Mouse (Mus musculus): ENCODE measurements around the gene Opalin.

Opalin gene

DNA sequence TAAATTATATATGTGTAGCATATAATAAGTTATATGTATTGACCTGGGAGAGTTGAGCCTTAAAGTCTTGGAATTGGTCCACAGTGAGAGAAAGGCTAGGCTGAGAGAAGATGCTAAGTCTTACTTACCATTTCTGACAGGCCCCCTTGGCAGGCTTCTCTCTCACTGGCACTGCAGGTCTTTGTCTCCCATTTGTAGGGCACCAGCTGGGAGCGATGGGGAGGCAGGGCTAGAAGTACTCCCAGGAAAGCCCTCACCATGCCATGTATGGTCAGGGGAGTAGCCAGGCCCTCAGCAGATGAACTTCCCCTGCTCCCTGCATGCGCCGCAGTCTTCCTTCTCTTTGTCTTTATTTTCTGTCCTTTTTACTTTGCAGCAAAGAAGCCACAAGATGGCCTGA, at the start of gene Opalin:
Gene Opalin, minus strand, starts transcription at position 208 of the 400 bp plus-strand sequence.
- DNase-seq (ENCODE audit: low spot score in 2 of 2): no peak

GRCm38 (mm10) chr19:41123009-41123408, 46.1 kb upstream of the Opalin start:
- no peak for DNase-seq (ENCODE audit: low spot score in 2 of 2)

- DNase-seq (ENCODE audit: low spot score in 2 of 2): peak; percentile 65 to 66
These were observed 43.0 kb upstream of the Opalin start for GRCm38 (mm10) chr19:41119924-41120323.

DNA sequence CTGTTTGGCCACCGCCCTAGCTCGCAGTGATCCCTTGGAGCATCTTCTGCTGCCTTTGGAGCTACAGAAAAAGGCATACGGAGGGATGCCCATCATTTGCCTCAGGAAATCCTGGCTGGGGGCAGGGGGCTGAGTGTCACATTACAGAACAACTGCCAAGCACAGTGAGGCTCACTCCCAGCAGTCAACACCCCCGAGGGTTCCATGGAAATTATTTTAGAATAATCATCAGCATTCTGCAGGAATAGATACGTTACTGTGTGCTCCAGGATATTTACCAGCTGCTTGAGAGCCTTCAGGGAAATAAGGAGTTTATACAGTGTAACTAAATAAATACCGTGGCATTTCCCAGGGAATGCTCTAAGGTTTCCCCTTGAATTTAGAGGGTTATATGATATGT, 41.4 kb upstream of the Opalin start:
- no peak for DNase-seq (ENCODE audit: low spot score in 2 of 2)

GRCm38 (mm10) chr19:41117334-41117733, 40.4 kb upstream of the Opalin start:
- DNase-seq (ENCODE audit: low spot score in 2 of 2): no peak

GRCm38 (mm10) chr19:41114611-41115010, 37.7 kb upstream of the Opalin start:
- DNase-seq (ENCODE audit: low spot score in 2 of 2): no peak

- DNase-seq (ENCODE audit: low spot score in 2 of 2): peak; percentile 34 to 43
These were observed 37.1 kb upstream of the Opalin start for GRCm38 (mm10) chr19:41113911-41114531.

DNA sequence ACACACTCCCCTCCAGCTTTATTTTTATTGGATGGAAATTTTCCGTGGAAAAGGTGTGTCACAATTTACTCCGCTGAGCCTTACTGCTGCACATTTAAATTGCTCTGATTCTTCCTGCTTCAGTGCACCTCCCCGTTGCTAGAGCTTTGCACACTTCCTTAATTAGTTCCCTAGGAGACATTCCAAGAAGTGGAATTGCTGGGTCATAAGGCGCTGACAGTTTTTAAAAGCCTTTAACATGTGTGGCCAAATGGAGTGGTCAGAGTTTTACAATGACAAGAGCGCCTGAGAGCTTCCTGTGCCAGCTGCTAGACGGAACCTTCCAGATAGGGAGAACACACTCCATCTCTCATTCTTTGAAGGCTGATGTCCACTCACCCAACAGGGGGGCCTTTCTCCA, 35.7 kb upstream of the Opalin start:
- no peak for DNase-seq (ENCODE audit: low spot score in 2 of 2)

- DNase-seq (ENCODE audit: low spot score in 2 of 2): no peak
These were observed 33.1 kb upstream of the Opalin start for GRCm38 (mm10) chr19:41109991-41110390.

DNA sequence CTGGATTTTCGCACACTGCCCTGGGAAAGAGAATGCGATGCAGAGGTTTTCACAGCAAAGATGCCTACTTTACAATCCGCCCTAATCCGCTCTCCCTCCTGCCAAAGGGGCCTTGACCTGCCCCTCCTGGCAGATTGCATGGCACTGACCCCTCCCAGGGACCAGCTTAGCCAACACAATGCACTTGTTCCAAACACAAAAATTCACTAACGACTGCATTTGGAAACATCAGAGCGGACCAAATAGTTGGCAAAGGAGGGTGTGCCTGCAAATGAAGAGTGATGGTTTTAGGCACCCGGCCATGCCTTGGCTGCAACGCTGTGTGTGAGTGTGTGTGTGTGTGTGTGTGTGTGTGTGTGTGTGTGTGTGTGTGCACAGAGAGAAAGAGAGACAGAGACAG, 32.6 kb upstream of the Opalin start:
- DNase-seq (ENCODE audit: low spot score in 2 of 2): no peak

DNA sequence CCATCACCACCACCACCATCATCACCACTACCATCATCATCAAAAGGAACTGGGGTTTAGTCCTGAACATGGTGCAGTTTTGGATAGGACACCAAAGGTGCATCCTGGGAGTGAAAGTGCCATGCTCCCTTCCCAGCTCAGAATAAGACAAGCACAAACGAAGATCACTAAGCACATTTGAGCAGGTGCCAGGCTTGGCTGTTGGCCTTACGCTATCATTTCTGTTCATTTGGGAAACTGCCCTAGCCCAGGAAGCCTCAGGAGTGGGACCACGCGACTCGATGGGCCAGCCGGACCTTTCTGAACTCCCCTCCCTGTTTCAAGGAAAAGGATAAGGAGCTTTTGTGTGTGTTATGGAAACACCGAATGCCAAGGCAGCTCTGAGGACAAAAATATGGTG, 31.8 kb upstream of the Opalin start:
- no peak for DNase-seq (ENCODE audit: low spot score in 2 of 2)

- no peak for DNase-seq (ENCODE audit: low spot score in 2 of 2)
These were observed 30.6 kb upstream of the Opalin start for GRCm38 (mm10) chr19:41107530-41107929.

DNA sequence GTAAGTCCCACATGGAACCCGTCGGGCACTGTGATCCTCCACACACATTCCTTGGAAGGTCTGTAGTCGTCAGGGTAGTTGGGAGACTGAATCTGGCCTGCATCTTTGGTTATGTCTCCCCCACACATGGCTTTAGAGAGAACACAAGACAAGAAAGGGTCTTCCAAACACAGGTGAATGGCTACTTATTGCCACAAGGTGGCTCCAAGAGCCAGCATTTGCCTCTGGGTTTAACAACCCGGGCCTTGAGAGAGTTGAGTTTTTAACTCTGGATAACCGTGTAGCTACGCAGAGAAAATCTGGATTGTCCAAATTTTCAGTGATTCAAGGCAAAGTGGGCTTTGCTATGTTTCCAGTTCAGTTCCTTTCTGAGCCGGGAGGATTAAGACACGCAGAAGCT, 28.0 kb upstream of the Opalin start:
- no peak for DNase-seq (ENCODE audit: low spot score in 2 of 2)

GRCm38 (mm10) chr19:41101390-41101789, 24.5 kb upstream of the Opalin start:
- DNase-seq (ENCODE audit: low spot score in 2 of 2): peak; percentile 38 to 57

DNA sequence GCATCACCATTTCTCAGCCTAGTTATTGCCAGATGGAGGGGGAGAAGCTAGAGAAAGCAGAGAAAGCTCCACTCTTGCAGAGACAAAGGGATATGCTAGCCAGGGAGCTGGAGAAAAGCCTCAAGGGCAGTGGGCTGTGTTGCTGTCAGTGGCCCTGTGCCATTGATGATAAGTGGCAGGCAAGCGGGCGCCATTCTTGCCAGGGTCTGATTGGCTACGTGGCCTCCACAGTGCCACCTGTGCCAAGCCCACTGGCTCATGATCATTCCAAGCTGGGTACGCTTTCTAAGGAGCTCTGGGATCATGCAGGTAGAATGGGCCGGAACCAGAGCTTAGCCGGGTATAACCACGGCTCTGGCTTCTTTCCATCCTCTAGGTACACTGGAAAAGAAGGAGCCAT, 23.9 kb upstream of the Opalin start:
- DNase-seq (ENCODE audit: low spot score in 2 of 2): no peak

- DNase-seq (ENCODE audit: low spot score in 2 of 2): no peak
These were observed 20.1 kb upstream of the Opalin start for GRCm38 (mm10) chr19:41097038-41097437.

GRCm38 (mm10) chr19:41091901-41092300, 15.0 kb upstream of the Opalin start:
- no peak for DNase-seq (ENCODE audit: low spot score in 2 of 2)

DNA sequence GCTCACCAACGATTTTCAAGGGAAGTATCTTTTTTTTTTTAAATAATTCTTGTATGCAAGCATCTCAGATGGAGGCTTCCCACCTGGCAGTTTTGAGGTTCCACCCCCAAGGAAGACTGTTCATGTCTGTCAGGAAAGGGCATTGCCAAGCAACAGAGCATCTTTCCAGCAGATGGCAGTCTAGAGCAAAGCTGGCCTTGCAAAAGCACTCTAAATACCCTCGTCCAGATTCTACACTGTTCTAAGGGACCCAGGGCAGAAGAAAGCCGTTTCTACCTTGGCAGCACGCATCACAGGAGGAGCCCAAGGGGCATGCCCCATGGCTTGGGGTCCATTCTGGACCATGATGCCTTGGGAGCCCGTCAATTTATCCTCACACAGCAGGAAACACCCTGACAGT, 12.9 kb upstream of the Opalin start:
- peak in 1 of 2 experiments; percentile 34 for DNase-seq (ENCODE audit: low spot score in 2 of 2)

DNA sequence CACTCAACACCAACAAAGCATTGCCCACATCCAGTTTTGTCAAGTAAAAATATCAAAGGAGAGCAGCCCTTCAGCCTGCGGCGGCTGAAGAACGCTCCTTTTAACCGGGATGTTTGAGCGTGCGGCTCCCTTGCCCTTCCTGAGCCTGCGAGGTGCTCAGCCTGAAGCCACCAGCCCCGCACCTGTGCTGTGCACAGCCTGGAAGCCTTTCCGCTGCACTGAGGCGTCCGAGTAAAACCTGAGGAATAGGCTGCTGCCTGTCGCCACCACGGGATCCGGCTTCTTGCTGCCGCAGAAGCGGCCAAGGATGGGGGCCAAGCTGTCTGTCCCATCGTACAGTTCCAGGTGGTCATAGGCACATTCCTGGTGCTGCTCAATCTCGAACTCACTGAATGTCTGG, 11.6 kb upstream of the Opalin start:
- no peak for DNase-seq (ENCODE audit: low spot score in 2 of 2)

- no peak for DNase-seq (ENCODE audit: low spot score in 2 of 2)
These were observed 11.0 kb upstream of the Opalin start for GRCm38 (mm10) chr19:41087901-41088300.

DNA sequence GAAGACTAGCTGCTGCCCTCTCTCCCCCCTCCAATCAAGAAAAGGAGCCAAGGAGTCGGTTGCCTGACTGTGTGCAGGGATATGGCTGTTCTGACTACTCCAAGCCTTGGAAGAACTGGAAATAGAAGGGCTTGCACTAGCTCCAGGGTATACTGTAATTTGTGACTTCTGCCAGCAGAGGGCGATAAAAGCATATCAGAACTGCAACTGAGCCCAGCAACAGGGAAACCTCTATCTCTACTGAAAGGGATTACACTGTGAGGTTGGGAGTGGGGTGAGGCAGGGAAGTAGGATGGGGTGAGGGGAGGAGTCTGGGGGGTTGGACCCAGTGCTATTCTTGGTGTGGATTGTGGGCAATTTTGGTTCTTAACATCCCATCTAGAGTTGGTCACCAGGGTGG, 9.8 kb upstream of the Opalin start:
- peak; percentile 63 to 64 for DNase-seq (ENCODE audit: low spot score in 2 of 2)

- DNase-seq (ENCODE audit: low spot score in 2 of 2): no peak
These were observed 9.4 kb upstream of the Opalin start for GRCm38 (mm10) chr19:41086289-41086688.

GRCm38 (mm10) chr19:41083646-41084045, 6.7 kb upstream of the Opalin start:
- DNase-seq (ENCODE audit: low spot score in 2 of 2): no peak

GRCm38 (mm10) chr19:41081589-41081988, 4.7 kb upstream of the Opalin start:
- DNase-seq (ENCODE audit: low spot score in 2 of 2): no peak

All from right cerebral cortex, postnatal 36 days (tissue).